Mouse (Mus musculus) midbrain, embryonic 16.5 days (tissue): Measurements from ENCODE around the gene Flna. TPM values are rescaled to one million over a fixed set of nuclear protein-coding genes. Genes with fewer than 3 reads are reported as not detected.

ENCODE experiments used
- microRNA-seq: library from miRNA; unstranded; fragments of <30 nt; microRNA quantifications from one replicate; pipeline ENCODE4, GENCODE M21; 2017
- polyA plus RNA-seq: library from polyadenylated mRNA; unstranded; fragments of >200 nt; fragmentation: Nextera tagmentation; extraction: Ambion mirVana; gene quantifications from 2 replicates; pipeline ENCODE4 v1.2.1, GENCODE M21; 2015

The Flna gene
- polyA plus RNA-seq, 1 experiment from 2014 or later: 84.6 TPM

Small RNA genes within 50 kb of the gene (microRNA-seq; reads per million reads assigned to microRNA genes)
- gene Mir7091: not detected

Other genes with a start within 250 kb of the Flna start
- gene Irak1, start 225.9 kb downstream of the Flna start, polyA plus RNA-seq: 38.8 and 39.3 TPM in 2 replicates
- gene Opn1mw, start 122.4 kb downstream of the Flna start, polyA plus RNA-seq: not detected in 2 replicates
- gene Mecp2, start 114.5 kb downstream of the Flna start, polyA plus RNA-seq: 11.7 and 14.0 TPM in 2 replicates
- not detected in 2 replicates for gene Tex28, start 82.0 kb downstream of the Flna start, polyA plus RNA-seq
- gene Tktl1, start 72.6 kb downstream of the Flna start, polyA plus RNA-seq: 0.11 TPM in 1 of 2 replicates, not detected in the other
- 12.8 and 13.5 TPM in 2 replicates for gene Emd, start 4.9 kb upstream of the Flna start, polyA plus RNA-seq
- 454 and 460 TPM in 2 replicates for gene Rpl10, start 21.0 kb upstream of the Flna start, polyA plus RNA-seq
- gene Taz, start 32.1 kb upstream of the Flna start, polyA plus RNA-seq: 79.8 and 81.3 TPM in 2 replicates
- 2.8 and 4.3 TPM in 2 replicates for gene Dnase1l1, start 32.5 kb upstream of the Flna start, polyA plus RNA-seq
- 317 and 348 TPM in 2 replicates for gene Atp6ap1, start 47.3 kb upstream of the Flna start, polyA plus RNA-seq
- gene Gdi1, start 55.2 kb upstream of the Flna start, polyA plus RNA-seq: 1,108 and 1,139 TPM in 2 replicates
- gene Fam50a, start 63.2 kb upstream of the Flna start, polyA plus RNA-seq: 61.9 and 62.3 TPM in 2 replicates
- gene Plxna3, start 79.2 kb upstream of the Flna start, polyA plus RNA-seq: 63.9 and 68.4 TPM in 2 replicates
- 63.2 and 68.7 TPM in 2 replicates for gene Lage3, start 103.8 kb upstream of the Flna start, polyA plus RNA-seq
- 65.9 and 72.6 TPM in 2 replicates for gene Ubl4a, start 123.4 kb upstream of the Flna start, polyA plus RNA-seq
- gene Slc10a3, start 123.5 kb upstream of the Flna start, polyA plus RNA-seq: 8.5 and 9.7 TPM in 2 replicates
- gene Fam3a, start 143.5 kb upstream of the Flna start, polyA plus RNA-seq: 33.6 and 36.1 TPM in 2 replicates
- gene Ikbkg, start 143.5 kb upstream of the Flna start, polyA plus RNA-seq: 16.4 and 19.9 TPM in 2 replicates
- gene G6pdx, start 179.4 kb upstream of the Flna start, polyA plus RNA-seq: 47.7 and 49.4 TPM in 2 replicates
- 0.36 TPM in 1 of 2 replicates, not detected in the other for gene Gm6880, start 231.6 kb upstream of the Flna start, polyA plus RNA-seq